Mouse (Mus musculus): ENCODE measurements around the gene Cd59a. TPM values are rescaled to one million over a fixed set of nuclear protein-coding genes. Genes with fewer than 3 reads are reported as not detected.
A peak's percentile ranks its signal among the peaks of the same experiment; 100 is the strongest.

Cd59a gene
- total RNA-seq, 1 experiment from 2014 or later = 22.4 TPM

DNA sequence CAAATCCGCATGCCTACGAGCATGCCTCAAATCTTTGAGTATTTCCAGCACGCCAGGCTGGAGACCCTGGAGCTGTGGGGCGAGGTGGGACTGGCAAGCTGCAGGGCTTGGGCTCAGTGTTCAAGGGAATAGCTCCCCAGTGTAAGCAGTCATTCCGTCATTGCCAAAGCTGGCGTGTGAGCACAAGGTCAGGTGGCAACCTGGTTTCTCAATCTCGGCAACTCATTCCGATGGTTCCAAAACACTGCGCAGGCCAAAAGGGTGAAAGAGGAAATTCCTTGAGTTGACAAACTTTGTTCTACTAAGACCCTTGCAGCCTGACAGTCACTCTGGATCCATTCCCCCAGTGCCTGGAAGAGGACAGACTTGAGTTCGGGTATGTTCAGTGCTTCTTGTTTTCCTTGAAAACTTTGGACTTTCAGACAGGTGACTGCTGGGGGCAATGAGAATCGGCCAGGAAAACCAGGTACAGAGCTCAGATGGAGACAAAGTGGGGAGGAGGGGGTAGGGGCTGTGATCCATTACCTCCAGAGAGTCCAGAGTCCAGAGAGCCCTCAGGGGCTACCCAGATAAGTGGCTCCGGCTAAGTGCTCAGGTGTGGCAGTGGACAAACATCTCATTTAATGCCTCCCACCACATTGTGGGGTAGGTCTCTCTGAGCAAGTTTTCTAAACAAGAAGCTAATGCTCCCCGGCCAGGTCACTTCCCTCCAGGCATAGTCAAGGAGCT is 33.4 kb downstream of the Cd59a start:
- no peak for ATAC-seq (replicated peaks in 1 of 2; ENCODE audit: insufficient read depth in 1 of 2, low FRiP score in 2 of 2, low TSS enrichment in 1 of 2, low read depth in 1 of 2, poor library complexity in 2 of 2, severe bottlenecking in 2 of 2)

- peak in 1 of 2 experiments; percentile 32; a peak in 1 of 4 replicates for ATAC-seq (replicated peaks in 1 of 2; ENCODE audit: insufficient read depth in 1 of 2, low FRiP score in 2 of 2, low TSS enrichment in 1 of 2, low read depth in 1 of 2, poor library complexity in 2 of 2, severe bottlenecking in 2 of 2)
Measured at GRCm38 (mm10) chr2:104130165-104130564, 34.6 kb downstream of the Cd59a start.

DNA sequence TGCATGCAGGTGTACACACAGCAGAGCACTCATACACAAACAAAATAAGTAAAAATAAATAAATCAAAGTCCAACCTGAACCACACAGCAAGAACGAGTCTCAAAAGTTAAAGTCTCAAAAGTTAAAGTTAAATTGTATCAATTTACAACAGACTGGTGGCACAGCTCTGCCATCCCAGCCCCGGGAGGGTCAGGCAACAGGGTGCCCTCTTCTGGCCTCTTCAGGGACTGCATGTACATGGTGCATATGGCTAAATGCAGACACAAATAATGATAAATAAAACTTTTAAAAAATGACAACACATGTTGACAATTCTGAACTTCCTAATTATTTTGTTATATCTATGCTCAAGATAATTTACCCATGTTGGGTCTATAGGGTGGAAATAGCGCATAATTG is 35.4 kb downstream of the Cd59a start:
- no peak for ATAC-seq (replicated peaks in 1 of 2; ENCODE audit: insufficient read depth in 1 of 2, low FRiP score in 2 of 2, low TSS enrichment in 1 of 2, low read depth in 1 of 2, poor library complexity in 2 of 2, severe bottlenecking in 2 of 2)

- ATAC-seq (replicated peaks in 1 of 2; ENCODE audit: insufficient read depth in 1 of 2, low FRiP score in 2 of 2, low TSS enrichment in 1 of 2, low read depth in 1 of 2, poor library complexity in 2 of 2, severe bottlenecking in 2 of 2) = peak in 1 of 2 experiments; percentile 16; a peak in 1 of 4 replicates
Measured at GRCm38 (mm10) chr2:104132266-104132859, 36.8 kb downstream of the Cd59a start.

DNA sequence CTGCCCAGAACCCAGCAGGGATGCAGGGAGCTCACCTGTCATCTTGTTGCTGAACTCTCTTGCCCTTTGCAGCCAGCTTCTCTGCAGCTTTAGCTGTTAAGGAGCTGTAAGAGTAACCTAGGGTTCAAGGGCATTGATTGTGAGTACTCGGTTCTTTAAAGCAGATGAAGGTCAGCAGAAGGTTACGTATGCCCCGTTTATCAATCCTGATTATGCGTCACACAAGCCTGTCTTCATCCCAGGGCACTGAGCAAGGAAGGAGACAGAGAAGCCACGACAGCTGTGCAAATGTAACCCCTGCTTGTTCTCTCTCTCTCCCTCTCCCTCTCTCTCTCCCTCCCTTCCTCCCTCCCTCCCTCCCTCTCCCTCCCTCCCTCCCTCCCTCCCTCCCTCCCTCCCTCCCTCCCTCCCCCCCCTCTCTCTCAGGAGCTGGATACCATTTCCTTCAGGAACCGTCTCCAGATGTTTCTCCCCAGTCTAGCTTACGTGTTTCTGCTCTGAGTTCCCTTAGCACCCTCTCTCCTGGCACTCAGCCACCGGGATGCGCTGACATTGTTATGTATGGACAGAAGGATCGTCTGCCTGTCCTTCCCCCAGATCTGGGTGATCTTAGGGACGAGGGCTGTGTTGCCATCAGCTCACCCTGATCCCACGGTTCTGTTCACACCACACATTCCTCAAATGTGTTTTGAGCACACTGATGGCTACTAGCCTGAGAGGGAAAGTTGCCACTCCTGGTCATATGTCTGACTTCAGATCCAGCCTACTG is 37.6 kb downstream of the Cd59a start:
- no peak for ATAC-seq (replicated peaks in 1 of 2; ENCODE audit: insufficient read depth in 1 of 2, low FRiP score in 2 of 2, low TSS enrichment in 1 of 2, low read depth in 1 of 2, poor library complexity in 2 of 2, severe bottlenecking in 2 of 2)

DNA sequence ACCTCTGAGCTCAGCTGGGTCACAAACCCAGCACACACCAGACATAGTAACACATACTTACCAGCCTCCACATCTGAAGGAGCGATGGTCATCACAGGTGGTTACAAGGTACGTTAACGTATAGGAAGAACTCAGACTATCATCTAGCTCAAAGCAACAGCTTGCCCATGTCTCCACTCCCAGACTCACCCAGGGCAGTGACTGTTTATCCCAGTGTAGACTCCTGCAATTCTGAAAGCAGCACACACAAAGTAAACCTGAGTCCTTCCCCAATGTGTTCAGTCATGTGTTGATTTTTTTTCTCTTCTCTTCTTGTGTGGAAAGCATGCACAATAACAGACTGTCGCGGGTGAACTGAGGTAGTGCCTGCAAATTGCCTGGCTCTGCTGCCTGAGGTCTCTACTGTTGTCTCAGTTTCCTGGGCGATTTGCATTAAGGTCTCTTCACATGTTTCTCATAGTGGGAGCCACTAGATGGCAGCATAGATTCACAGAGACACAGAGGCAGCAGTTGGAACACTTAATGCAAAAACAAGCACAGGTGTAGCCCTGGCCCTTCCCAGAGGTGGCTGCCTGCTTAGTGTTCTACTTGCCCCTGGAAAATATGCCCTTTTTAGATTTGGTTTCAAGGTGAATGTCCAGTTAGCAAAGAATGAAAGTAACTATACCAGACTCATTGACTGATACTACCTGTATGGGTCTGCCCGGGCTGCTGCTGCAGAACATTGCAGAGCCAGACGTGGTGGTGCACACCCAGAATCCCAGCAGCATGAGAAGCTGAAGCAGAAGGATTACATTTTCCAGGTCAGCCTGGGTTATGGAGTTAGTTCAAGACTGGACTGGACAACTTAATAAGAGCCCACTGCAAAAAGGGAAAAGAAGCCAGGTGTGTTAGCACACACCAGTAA is 38.8 kb downstream of the Cd59a start:
- ATAC-seq (replicated peaks in 1 of 2; ENCODE audit: insufficient read depth in 1 of 2, low FRiP score in 2 of 2, low TSS enrichment in 1 of 2, low read depth in 1 of 2, poor library complexity in 2 of 2, severe bottlenecking in 2 of 2) = peak; percentile 53 to 64; a peak in 3 of 4 replicates

DNA sequence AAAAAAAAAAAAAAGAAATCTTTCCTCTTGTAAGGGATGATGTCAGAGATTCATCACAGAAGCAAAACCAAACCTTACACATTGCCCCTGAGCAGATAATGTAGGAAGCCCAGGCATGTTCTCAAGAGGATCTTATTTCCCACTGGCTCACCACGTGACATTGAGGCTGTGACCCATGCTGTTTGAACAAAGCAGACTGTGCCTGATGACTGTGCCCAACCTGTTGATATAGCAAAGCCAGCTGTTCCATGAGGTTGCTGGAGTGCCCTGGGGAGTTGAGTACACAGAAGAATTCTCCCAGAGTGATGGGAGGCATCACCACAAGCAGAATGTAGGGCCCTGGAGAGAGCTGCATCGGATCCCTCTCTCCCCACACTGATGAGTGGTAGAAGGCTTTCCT is 40.3 kb downstream of the Cd59a start:
- ATAC-seq (replicated peaks in 1 of 2; ENCODE audit: insufficient read depth in 1 of 2, low FRiP score in 2 of 2, low TSS enrichment in 1 of 2, low read depth in 1 of 2, poor library complexity in 2 of 2, severe bottlenecking in 2 of 2) = no peak

DNA sequence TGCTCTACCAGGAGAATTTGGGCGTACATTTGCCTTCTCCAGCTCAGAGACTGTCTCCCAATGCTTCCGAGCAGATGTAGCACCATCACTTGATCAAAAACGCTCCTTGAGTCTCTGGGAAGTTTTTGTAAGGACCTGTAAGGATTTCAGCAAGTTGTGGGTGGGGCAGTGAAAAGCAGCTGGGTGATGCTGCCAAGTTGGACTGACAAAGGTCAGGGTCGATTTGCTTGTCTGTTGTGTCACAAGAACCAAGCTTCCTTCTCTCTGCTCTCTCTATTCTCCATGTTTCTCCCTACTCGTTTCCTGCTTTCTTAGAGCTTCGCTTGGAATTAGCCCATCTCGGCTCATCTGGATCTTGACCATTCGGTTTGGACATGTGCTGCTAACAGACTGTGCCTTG is 46.5 kb downstream of the Cd59a start:
- no peak for ATAC-seq (replicated peaks in 1 of 2; ENCODE audit: insufficient read depth in 1 of 2, low FRiP score in 2 of 2, low TSS enrichment in 1 of 2, low read depth in 1 of 2, poor library complexity in 2 of 2, severe bottlenecking in 2 of 2)

DNA sequence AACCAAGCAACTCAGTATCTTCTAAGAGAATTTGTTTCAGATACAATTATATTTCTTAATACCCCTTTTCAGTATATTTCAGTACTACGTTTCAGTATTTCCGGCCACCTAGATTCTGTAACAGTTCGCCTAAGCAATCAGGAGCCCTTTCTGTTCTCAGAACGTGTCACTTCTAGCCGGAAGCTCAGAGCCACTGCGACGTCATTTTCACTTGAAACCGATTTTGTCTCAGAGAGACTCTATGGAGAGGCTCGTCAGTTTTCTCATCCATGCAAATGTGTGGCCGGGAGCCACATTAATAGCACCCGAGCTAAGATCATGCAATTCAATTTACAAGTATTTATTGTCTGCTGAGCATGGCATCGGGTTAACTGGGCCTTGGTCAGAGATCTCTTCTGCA is 48.4 kb downstream of the Cd59a start:
- ATAC-seq (replicated peaks in 1 of 2; ENCODE audit: insufficient read depth in 1 of 2, low FRiP score in 2 of 2, low TSS enrichment in 1 of 2, low read depth in 1 of 2, poor library complexity in 2 of 2, severe bottlenecking in 2 of 2) = no peak

DNA sequence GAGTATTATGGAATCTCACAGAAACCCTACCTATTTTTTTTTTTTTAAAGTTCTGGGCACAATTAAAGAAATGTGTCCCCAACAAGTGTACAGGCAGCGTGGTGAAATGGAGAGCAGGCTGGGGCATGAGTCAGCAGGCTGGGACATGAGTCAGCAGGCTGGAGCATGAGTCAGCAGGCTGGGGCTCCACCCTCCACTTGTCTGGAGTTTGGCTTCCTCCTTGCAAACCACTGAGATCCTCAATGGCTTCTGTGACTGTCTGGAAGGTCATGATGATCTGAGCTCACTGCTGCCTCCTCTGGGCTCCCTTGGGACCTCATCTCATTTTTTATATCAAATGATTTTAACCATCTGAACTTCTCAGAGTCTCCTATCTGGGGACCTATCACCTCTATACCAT is 50.4 kb downstream of the Cd59a start:
- peak; percentile 22 to 66; a peak in 2 of 4 replicates for ATAC-seq (replicated peaks in 1 of 2; ENCODE audit: insufficient read depth in 1 of 2, low FRiP score in 2 of 2, low TSS enrichment in 1 of 2, low read depth in 1 of 2, poor library complexity in 2 of 2, severe bottlenecking in 2 of 2)

- no peak for ATAC-seq (replicated peaks in 1 of 2; ENCODE audit: insufficient read depth in 1 of 2, low FRiP score in 2 of 2, low TSS enrichment in 1 of 2, low read depth in 1 of 2, poor library complexity in 2 of 2, severe bottlenecking in 2 of 2)
Measured at GRCm38 (mm10) chr2:104147910-104148561, 52.4 kb downstream of the Cd59a start.

DNA sequence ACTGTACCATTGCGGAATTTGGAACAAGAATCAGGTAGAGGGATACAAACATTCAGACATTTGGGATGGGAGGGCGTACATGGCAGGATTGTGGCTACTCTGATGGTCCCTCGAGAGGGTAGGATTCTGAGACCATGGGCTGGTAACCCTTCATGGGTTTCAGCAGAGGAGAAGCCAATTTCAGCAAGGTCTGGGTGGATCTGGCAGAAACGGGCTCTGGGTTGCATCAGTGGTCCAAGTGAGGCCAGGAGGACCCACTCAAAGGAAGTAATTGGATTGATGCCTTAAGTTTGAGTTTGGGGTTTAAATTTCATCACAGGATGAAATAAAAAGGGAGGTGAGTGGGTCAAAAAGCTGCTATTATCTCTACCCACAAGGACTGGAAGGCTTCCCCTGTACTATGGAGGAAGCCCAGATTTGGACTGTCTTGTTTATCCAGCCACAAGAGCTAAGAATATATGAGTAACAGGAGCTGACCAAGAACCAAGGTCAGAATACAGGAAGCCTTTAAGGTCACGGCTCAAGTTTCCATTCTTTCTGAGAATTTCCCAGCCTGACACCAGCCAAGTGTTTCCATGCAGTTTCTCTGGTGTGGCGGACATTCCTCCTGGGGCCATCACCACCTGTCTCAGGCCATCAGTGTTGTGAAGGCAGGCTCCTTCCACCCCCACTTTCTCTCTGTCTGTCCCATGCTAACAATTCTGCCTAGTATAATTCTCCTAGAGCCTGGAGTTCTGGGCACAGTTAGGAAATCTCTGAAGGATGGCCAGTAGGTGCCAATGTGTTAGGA is 55.2 kb downstream of the Cd59a start:
- no peak for ATAC-seq (replicated peaks in 1 of 2; ENCODE audit: insufficient read depth in 1 of 2, low FRiP score in 2 of 2, low TSS enrichment in 1 of 2, low read depth in 1 of 2, poor library complexity in 2 of 2, severe bottlenecking in 2 of 2)

DNA sequence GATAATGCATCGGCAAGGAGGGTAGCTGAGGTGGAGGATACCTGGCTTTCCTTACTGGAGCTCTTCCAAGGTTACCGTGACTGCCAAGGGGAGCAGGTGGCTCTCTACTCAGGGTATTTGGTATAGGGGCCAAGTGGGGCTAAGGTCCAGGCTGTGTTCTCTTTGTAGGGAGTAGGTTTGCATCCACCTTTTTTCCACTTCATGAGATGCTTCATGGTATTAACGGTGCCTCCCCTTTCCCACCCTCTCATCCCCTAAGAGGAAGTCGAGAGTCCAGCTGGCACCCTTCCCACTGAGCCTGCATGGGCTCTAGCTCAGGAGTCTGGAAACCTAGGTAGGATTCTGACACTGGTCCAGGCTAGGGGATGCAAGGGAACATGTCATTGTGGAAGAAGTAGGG is 57.7 kb downstream of the Cd59a start:
- no peak for ATAC-seq (replicated peaks in 1 of 2; ENCODE audit: insufficient read depth in 1 of 2, low FRiP score in 2 of 2, low TSS enrichment in 1 of 2, low read depth in 1 of 2, poor library complexity in 2 of 2, severe bottlenecking in 2 of 2)

DNA sequence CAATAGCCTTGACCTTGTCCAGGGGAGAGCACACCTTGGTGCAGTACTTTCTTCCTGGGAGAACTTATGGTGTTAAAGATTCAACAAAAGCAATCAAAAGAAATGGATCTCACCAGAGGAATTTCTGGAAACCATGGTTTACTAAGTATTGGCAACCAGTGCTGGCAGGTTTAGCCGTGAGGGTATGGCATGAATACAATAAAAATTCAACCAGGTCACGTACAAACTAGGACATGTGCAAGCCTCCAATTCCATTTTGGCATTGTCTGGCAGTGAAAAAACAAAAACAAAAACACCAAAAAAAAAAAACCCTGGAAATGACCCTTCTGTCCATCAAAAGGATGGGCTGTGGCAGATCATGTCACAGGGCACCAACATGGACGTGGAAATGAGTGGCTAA is 58.3 kb downstream of the Cd59a start:
- no peak for ATAC-seq (replicated peaks in 1 of 2; ENCODE audit: insufficient read depth in 1 of 2, low FRiP score in 2 of 2, low TSS enrichment in 1 of 2, low read depth in 1 of 2, poor library complexity in 2 of 2, severe bottlenecking in 2 of 2)

DNA sequence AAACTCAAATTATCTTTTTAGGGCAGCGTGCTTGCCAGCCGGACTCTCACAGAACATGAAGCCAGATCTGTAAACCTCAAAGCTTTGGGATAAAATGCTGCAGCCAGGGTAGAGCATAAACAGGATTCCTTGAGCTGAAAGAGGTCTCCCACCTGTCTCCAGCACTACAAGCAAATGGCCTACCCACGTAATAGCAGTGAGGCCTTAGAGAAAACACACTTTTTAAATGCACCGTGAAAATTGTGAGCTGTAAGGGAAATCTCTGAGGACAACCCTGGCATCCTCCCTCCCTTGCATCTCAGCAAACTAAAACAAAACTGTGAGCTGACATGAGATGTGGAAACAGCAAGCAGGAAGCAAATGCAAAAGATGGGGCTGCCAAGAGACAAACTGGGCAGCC is 62.2 kb downstream of the Cd59a start:
- ATAC-seq (replicated peaks in 1 of 2; ENCODE audit: insufficient read depth in 1 of 2, low FRiP score in 2 of 2, low TSS enrichment in 1 of 2, low read depth in 1 of 2, poor library complexity in 2 of 2, severe bottlenecking in 2 of 2) = no peak

- no peak for ATAC-seq (replicated peaks in 1 of 2; ENCODE audit: insufficient read depth in 1 of 2, low FRiP score in 2 of 2, low TSS enrichment in 1 of 2, low read depth in 1 of 2, poor library complexity in 2 of 2, severe bottlenecking in 2 of 2)
Measured at GRCm38 (mm10) chr2:104163418-104163817, 67.8 kb downstream of the Cd59a start.

All from hematopoietic stem cell, adult 5-6 weeks (primary cell).